Mouse (Mus musculus) liver, adult 2 months (tissue): ENCODE results near the gene Hes2. TPM values are rescaled to one million over a fixed set of nuclear protein-coding genes. Genes with fewer than 3 reads are reported as not detected.
A peak's percentile ranks its signal among the peaks of the same experiment; 100 is the strongest.

Experiments used
- DNase-seq: peaks from one replicate; pipeline ENCODE4 v3.0.0-alpha.2; 2011; ENCODE audit warnings: low read depth, low spot score; ENCODE audit errors: extremely low read depth
- H3K27ac ChIP-seq: fragments of 200-500 bp; replicated peaks from 2 replicates; pipeline ENCODE4 v1.5.1; 2012; ENCODE audit warnings: low read depth, mild to moderate bottlenecking, control low read depth, inconsistent platforms, low read length; ENCODE audit not compliant: insufficient read depth
- H3K27me3 ChIP-seq: fragments of 200-500 bp; 2 replicates; pipeline ENCODE4 v1.6.1; 2012; ENCODE audit warnings: mild to moderate bottlenecking, moderate library complexity, low read length, inconsistent platforms; ENCODE audit not compliant: control insufficient read depth, insufficient read depth
- H3K36me3 ChIP-seq: fragments of 200-500 bp; 2 replicates; pipeline ENCODE4 v1.6.1; 2012; ENCODE audit warnings: low read length, inconsistent platforms; ENCODE audit not compliant: control insufficient read depth, insufficient read depth
- H3K4me1 ChIP-seq: fragments of 200-500 bp; 2 replicates; pipeline ENCODE4 v1.6.1; 2011; ENCODE audit warnings: low read length; ENCODE audit not compliant: control insufficient read depth, insufficient read depth
- H3K4me3 ChIP-seq: fragments of 200-500 bp; 2 replicates; pipeline ENCODE4 v1.5.1; 2011; ENCODE audit warnings: low read depth, mild to moderate bottlenecking, control low read depth, low read length, moderate library complexity; ENCODE audit not compliant: insufficient read depth
- H3K79me2 ChIP-seq: fragments of 200-500 bp; 2 replicates; pipeline ENCODE4 v1.6.1; 2012; ENCODE audit warnings: inconsistent platforms, mild to moderate bottlenecking, low read length, moderate library complexity; ENCODE audit not compliant: control insufficient read depth, insufficient read depth
- H3K9ac ChIP-seq: fragments of 200-500 bp; 2 replicates; pipeline ENCODE4 v1.6.1; 2012; ENCODE audit warnings: low read depth, mild to moderate bottlenecking, control low read depth, inconsistent platforms, low read length
- CTCF ChIP-seq: fragments of 200-500 bp; IDR thresholded peaks from 2 replicates; pipeline ENCODE4 v1.5.1; 2011; ENCODE audit warnings: low read depth, low read length, control low read depth
- POLR2A ChIP-seq: fragments of 200-500 bp; IDR thresholded peaks from 2 replicates; pipeline ENCODE4 v1.6.1; 2011; ENCODE audit warnings: low read length, control low read depth; ENCODE audit not compliant: insufficient read depth; ENCODE audit errors: extremely low read depth
- WGBS: fragments of 180-500 bp; shearing (Covaris S2); methylation state at CpG from one replicate; pipeline ENCODE4 v1.1.7; 2018; 5-methylcytosine and 5-hydroxymethylcytosine counted together
- polyA plus RNA-seq: library from polyadenylated mRNA; depleted of rRNA; stranded (reverse); fragments of >200 nt; gene quantifications from 2 replicates; pipeline ENCODE4 v1.2.3, GENCODE M21; 2012
- total RNA-seq: library from RNA; depleted of rRNA; stranded (reverse); fragments of >200 nt; gene quantifications from 2 replicates; pipeline ENCODE4 v1.2.3, GENCODE M21; 2014

The Hes2 gene
- total and polyA plus RNA-seq, 2 experiments, result not detected

GRCm38 (mm10) chr4:152117538-152117937 is 41.1 kb upstream of the Hes2 start:
- H3K27ac ChIP-seq, result no peak overlapping the region
- DNase-seq, result no peak
- H3K27me3 ChIP-seq, result peaks cover 19% of the 10 kb centered on the region
- whole genome bisulfite sequencing, result 81% methylated on average over 9 of the region's 9 CpGs
- 0 out of 2 replicates have a peak, but pooled peaks cover 2% of the 10 kb centered on the region for H3K36me3 ChIP-seq
- H3K79me2 ChIP-seq, result no peaks in the 10 kb centered on the region
- H3K9ac ChIP-seq, result no peak overlapping the region
- no peaks in the 10 kb centered on the region for H3K4me1 ChIP-seq
- H3K4me3 ChIP-seq, result no peak overlapping the region
- TF ChIP-seq POLR2A, result no peak
- TF ChIP-seq CTCF, result no peak

- no peak overlapping the region for H3K27ac ChIP-seq
- no peak for TF ChIP-seq POLR2A
- peak; percentile 55 for TF ChIP-seq CTCF
- no peaks in the 10 kb centered on the region for H3K4me1 ChIP-seq
- DNase-seq, result no peak
- H3K36me3 ChIP-seq, result no peaks in the 10 kb centered on the region
- no peaks in the 10 kb centered on the region for H3K79me2 ChIP-seq
- H3K4me3 ChIP-seq, result no peak overlapping the region
- 20% methylated on average over 39 of the region's 39 CpGs for WGBS
- no peak overlapping the region for H3K9ac ChIP-seq
- peaks cover 19% of the 10 kb centered on the region for H3K27me3 ChIP-seq
These were observed 39.0 kb upstream of the Hes2 start for GRCm38 (mm10) chr4:152119396-152120292.

DNA sequence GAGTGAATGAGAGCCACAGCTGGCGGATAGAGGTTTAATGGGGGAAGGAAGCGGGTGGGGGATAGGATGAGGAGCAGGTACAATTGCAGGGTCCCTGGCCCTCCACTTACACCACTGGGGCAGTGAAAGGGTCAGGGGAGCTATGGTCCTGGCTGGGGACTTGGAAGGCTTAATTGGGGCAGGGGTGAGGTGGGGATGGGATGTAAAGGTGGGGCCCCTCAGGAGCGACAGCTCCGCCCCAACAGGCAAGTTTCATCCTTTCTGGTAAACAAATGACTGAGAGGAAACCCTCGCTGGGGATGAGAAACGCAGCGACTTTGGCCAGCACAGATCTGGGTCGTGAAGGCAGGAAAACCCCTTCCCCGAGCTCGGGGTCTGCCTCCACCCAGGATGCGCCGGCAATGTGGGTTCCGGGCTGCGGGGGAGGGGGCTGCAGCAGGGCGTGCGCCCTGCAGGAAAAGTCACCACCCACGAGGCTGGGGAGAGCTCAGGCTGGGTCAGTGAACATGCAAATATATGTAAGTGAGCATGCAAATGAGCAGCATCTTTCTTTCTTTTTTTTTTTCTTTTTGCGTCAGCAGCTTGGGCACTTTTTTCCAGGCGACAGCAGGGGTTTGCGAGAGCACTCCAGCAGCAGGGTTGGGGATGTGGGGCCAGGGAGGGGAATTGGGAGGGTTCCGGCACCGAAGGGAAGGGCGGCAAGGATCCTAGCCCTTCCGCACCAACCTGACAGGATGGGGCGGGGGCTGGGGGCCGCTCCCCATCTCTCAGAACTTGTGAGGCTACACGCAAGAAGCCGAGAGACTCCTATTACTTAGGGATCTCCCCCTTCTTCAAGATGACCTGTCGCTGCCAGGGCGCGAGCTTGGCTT is 38.1 kb upstream of the Hes2 start:
- H3K27me3 ChIP-seq, result peaks cover 19% of the 10 kb centered on the region
- H3K79me2 ChIP-seq, result no peaks in the 10 kb centered on the region
- no peak for DNase-seq
- no peaks in the 10 kb centered on the region for H3K4me1 ChIP-seq
- no peak overlapping the region for H3K9ac ChIP-seq
- no peak overlapping the region for H3K4me3 ChIP-seq
- no peak for TF ChIP-seq POLR2A
- TF ChIP-seq CTCF, result no peak
- no peaks in the 10 kb centered on the region for H3K36me3 ChIP-seq
- WGBS, result 9% methylated on average over 31 of the region's 31 CpGs
- no peak overlapping the region for H3K27ac ChIP-seq

GRCm38 (mm10) chr4:152121183-152121505 is 37.5 kb upstream of the Hes2 start:
- H3K79me2 ChIP-seq, result no peaks in the 10 kb centered on the region
- no peaks in the 10 kb centered on the region for H3K36me3 ChIP-seq
- DNase-seq, result no peak
- H3K9ac ChIP-seq, result no peak overlapping the region
- H3K27me3 ChIP-seq, result peaks cover 24% of the 10 kb centered on the region
- TF ChIP-seq CTCF, result no peak
- WGBS, result 7% methylated on average over 12 of the region's 12 CpGs
- no peak overlapping the region for H3K27ac ChIP-seq
- no peak overlapping the region for H3K4me3 ChIP-seq
- H3K4me1 ChIP-seq, result no peaks in the 10 kb centered on the region

DNA sequence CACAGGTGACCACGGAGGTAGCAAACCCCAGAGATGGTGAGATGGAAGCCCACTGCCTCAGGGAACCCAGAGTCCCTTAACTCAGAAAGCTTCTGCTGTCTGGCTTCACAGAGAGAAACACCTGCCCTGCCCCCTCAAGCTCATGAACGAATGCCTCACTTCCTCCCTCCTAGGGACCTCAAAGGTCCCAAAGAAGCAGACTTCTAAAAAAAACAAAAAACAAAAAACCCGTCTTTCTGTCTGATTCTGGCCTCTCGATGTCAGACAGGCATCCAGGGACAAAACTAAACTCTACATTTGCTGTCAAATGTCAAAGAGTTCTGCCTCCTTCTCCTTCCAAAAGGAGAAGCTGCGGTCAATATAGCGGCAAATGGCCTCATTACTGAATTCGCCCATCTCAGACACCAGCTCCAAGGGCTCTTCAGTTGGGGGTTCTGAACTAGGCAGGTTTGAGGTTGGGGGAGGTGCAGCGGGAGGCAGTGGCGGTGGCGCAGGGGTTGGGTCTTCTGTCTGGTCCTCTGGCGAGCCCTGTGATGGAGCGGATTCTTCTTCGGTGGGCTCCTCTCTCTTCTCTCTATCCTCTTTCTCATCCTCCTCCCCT is 34.2 kb upstream of the Hes2 start:
- H3K79me2 ChIP-seq, result no peaks in the 10 kb centered on the region
- no peaks in the 10 kb centered on the region for H3K4me1 ChIP-seq
- H3K27ac ChIP-seq, result no peak overlapping the region
- H3K4me3 ChIP-seq, result no peak overlapping the region
- peaks cover 28% of the 10 kb centered on the region for H3K27me3 ChIP-seq
- no peak overlapping the region for H3K9ac ChIP-seq
- TF ChIP-seq POLR2A (no peak), CTCF (no peak)
- H3K36me3 ChIP-seq, result no peaks in the 10 kb centered on the region
- 57% methylated on average over 13 of the region's 13 CpGs for WGBS
- DNase-seq, result no peak
